Mouse (Mus musculus): ENCODE measurements around the gene Lrrc32. TPM values are rescaled to one million over a fixed set of nuclear protein-coding genes. Genes with fewer than 3 reads are reported as not detected.

Lrrc32 gene
- polyA plus RNA-seq, 1 experiment from 2014 or later = 6.9 TPM

DNA sequence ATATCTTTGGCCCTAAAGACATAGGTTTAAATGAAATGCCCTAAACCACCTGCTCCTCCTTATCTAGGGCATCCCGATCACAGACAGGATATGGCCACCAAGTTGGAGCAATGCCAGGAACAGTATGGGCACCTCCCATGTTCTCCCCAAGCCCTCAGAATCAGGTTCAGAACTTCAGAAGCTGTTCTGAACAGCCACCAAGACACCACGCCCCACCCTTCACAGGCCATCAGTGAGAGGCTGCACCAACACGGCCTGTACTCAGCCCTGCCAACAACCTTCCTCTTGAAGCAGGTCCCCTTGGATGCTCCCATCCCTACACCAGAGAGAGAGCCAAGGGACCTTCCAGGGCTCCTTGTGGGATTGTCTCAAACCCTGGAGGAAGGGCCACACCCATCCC is 55.5 kb downstream of the Lrrc32 start:
- Histone ChIP-seq H3K9me3 (ENCODE audit: control insufficient read depth) (no peaks in the 10 kb centered on the region), H3K4me3 (ENCODE audit: low read depth, low read length) (no peak overlapping the region)

GRCm38 (mm10) chr7:98548839-98549238 is 59.8 kb downstream of the Lrrc32 start:
- H3K9me3 ChIP-seq (ENCODE audit: control insufficient read depth) = no peaks in the 10 kb centered on the region
- 63% methylated on average over 3 of the region's 3 CpGs for WGBS
- TF ChIP-seq CTCF (IDR thresholded peaks at IDR 0.05; ENCODE audit: low read depth) = no peak
- H3K27me3 ChIP-seq (replicated peaks; ENCODE audit: control insufficient read depth, insufficient read depth, low read length) = no peaks in the 10 kb centered on the region
- H3K36me3 ChIP-seq (ENCODE audit: control insufficient read depth, insufficient read depth) = no peaks in the 10 kb centered on the region
- no peak overlapping the region for H3K27ac ChIP-seq (ENCODE audit: low read depth, low read length)
- no peak overlapping the region for H3K4me2 ChIP-seq (replicated peaks; ENCODE audit: low read depth)
- H3K4me1 ChIP-seq (replicated peaks; ENCODE audit: control insufficient read depth, insufficient read depth, low read length) = no peaks in the 10 kb centered on the region
- no peak overlapping the region for H3K9ac ChIP-seq (ENCODE audit: low read depth, low read length)
- ATAC-seq = no peak
- no peak overlapping the region for H3K4me3 ChIP-seq (ENCODE audit: low read depth, low read length)

More for the DNA sequence above, 55.5 kb downstream of the Lrrc32 start:
- peaks cover 9% of the 10 kb centered on the region; the same call in 1 of the 2 replicates for H3K4me1 ChIP-seq (replicated peaks; ENCODE audit: control insufficient read depth, insufficient read depth, low read length)
- no peak for TF ChIP-seq CTCF (IDR thresholded peaks at IDR 0.05; ENCODE audit: low read depth)
- H3K9ac ChIP-seq (ENCODE audit: low read depth, low read length) = no peak overlapping the region
- no peak for ATAC-seq
- WGBS = 32% methylated on average over 3 of the region's 3 CpGs
- no peak overlapping the region for H3K27ac ChIP-seq (ENCODE audit: low read depth, low read length)
- H3K36me3 ChIP-seq (ENCODE audit: control insufficient read depth, insufficient read depth) = no peaks in the 10 kb centered on the region
- H3K27me3 ChIP-seq (replicated peaks; ENCODE audit: control insufficient read depth, insufficient read depth, low read length) = no peaks in the 10 kb centered on the region
- no peak overlapping the region for H3K4me2 ChIP-seq (replicated peaks; ENCODE audit: low read depth)

- 0 out of 2 replicates have a peak, but pooled peaks have one; percentile 16 for ATAC-seq
- 27% methylated on average over 2 of the region's 2 CpGs for WGBS
- H3K4me3 ChIP-seq (ENCODE audit: low read depth, low read length) = no peak overlapping the region
- no peaks in the 10 kb centered on the region for H3K9me3 ChIP-seq (ENCODE audit: control insufficient read depth)
- no peak overlapping the region for H3K27ac ChIP-seq (ENCODE audit: low read depth, low read length)
- H3K4me2 ChIP-seq (replicated peaks; ENCODE audit: low read depth) = no peak overlapping the region
- no peaks in the 10 kb centered on the region for H3K36me3 ChIP-seq (ENCODE audit: control insufficient read depth, insufficient read depth)
- no peaks in the 10 kb centered on the region for H3K4me1 ChIP-seq (replicated peaks; ENCODE audit: control insufficient read depth, insufficient read depth, low read length)
- no peaks in the 10 kb centered on the region for H3K27me3 ChIP-seq (replicated peaks; ENCODE audit: control insufficient read depth, insufficient read depth, low read length)
- H3K9ac ChIP-seq (ENCODE audit: low read depth, low read length) = no peak overlapping the region
- TF ChIP-seq CTCF (IDR thresholded peaks at IDR 0.05; ENCODE audit: low read depth) = no peak
Observed at GRCm38 (mm10) chr7:98550596-98550995, 61.5 kb downstream of the Lrrc32 start.

DNA sequence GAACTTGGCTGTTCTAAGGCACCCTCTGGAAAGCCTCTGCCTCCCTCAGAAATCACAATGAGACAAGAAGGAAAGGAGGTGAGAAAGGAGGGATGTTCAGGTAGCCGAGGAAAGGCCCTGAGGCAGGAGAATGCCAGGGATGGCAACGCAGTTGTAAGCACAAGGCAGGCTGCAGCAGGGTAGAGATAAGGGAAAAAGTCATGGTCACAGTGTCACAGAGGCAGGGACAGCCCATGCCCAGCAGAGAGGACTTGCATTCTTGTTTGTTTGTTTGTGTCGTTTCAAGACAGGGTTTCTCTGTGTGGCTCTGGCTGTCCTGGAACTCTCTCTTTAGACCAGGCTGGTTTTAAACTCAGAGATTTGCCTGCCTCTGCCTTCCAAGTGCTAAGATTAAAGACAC is 62.0 kb downstream of the Lrrc32 start:
- H3K27ac ChIP-seq (ENCODE audit: low read depth, low read length) = no peak overlapping the region

More for the DNA sequence above, 62.0 kb downstream of the Lrrc32 start:
- no peaks in the 10 kb centered on the region for H3K9me3 ChIP-seq (ENCODE audit: control insufficient read depth)
- H3K36me3 ChIP-seq (ENCODE audit: control insufficient read depth, insufficient read depth) = no peaks in the 10 kb centered on the region
- H3K27me3 ChIP-seq (replicated peaks; ENCODE audit: control insufficient read depth, insufficient read depth, low read length) = no peaks in the 10 kb centered on the region
- WGBS = 33% methylated on average over 3 of the region's 3 CpGs
- no peak for TF ChIP-seq CTCF (IDR thresholded peaks at IDR 0.05; ENCODE audit: low read depth)
- H3K4me3 ChIP-seq (ENCODE audit: low read depth, low read length) = no peak overlapping the region
- no peaks in the 10 kb centered on the region for H3K4me1 ChIP-seq (replicated peaks; ENCODE audit: control insufficient read depth, insufficient read depth, low read length)
- ATAC-seq = no peak
- H3K4me2 ChIP-seq (replicated peaks; ENCODE audit: low read depth) = no peak overlapping the region
- no peak overlapping the region for H3K9ac ChIP-seq (ENCODE audit: low read depth, low read length)

Other genes starting within 250 kb of the Lrrc32 start
- gene Acer3, start 168.1 kb upstream of the Lrrc32 start, polyA plus RNA-seq (2015; fragmentation: Nextera tagmentation; extraction: Ambion mirVana) = 9.7 TPM in 2 replicates
- gene Tsku, start 128.0 kb upstream of the Lrrc32 start, polyA plus RNA-seq (2015; fragmentation: Nextera tagmentation; extraction: Ambion mirVana) = 3.2 and 3.6 TPM in 2 replicates
- 4.1 and 4.5 TPM in 2 replicates for gene Gucy2d, start 48.9 kb upstream of the Lrrc32 start, polyA plus RNA-seq (2015; fragmentation: Nextera tagmentation; extraction: Ambion mirVana)
- 5.8 and 7.0 TPM in 2 replicates for gene Emsy, start 167.5 kb downstream of the Lrrc32 start, polyA plus RNA-seq (2015; fragmentation: Nextera tagmentation; extraction: Ambion mirVana)
- 21.8 and 24.6 TPM in 2 replicates for gene Thap12, start 213.8 kb downstream of the Lrrc32 start, polyA plus RNA-seq (2015; fragmentation: Nextera tagmentation; extraction: Ambion mirVana)

Data from intestine, postnatal 0 days (tissue).